In genomic region chr5:52546950-52547349, GRCm38 (mm10) we compare ENCODE assay signal across 9 mouse cellular contexts. TPM values are rescaled to one million over a fixed set of nuclear protein-coding genes. Genes with fewer than 3 reads are reported as not detected.
A peak's percentile ranks its signal among the peaks of the same experiment; 100 is the strongest.
DNase-seq lines count a peak whose midpoint lies in the region; ATAC-seq and TF ChIP-seq lines count a peak whose summit lies in the region.
"Had no signal": no experiment of that assay in that cellular context is flagged by ENCODE, and none has a peak within 500 bp of the region (broad histone marks: within the 10 kb centered on the region; RNA-seq: fewer than 3 reads in every experiment).

No protein-coding gene starts in this region.

- WGBS in lung, embryonic 14.5 days = 45% methylated on average over 3 of the region's 3 CpGs
- WGBS in embryonic facial prominence, embryonic 11.5 days = 54% methylated on average over 3 of the region's 3 CpGs
- WGBS in forebrain, embryonic 15.5 days = 59% methylated on average over 3 of the region's 3 CpGs

- no peaks in the 10 kb centered on the region for H3K27me3 ChIP-seq in lung, embryonic 14.5 days (ENCODE audit: insufficient read depth, low read length)
- H3K27me3 ChIP-seq in embryonic facial prominence, embryonic 11.5 days (ENCODE audit: control insufficient read depth, insufficient read depth, low read length) = no peaks in the 10 kb centered on the region
- no peaks in the 10 kb centered on the region for H3K27me3 ChIP-seq in forebrain, embryonic 15.5 days
- H3K27me3 ChIP-seq: limb, embryonic 15.5 days had no signal

- no peak overlapping the region for H3K4me3 ChIP-seq in lung, embryonic 14.5 days (ENCODE audit: low read depth, low read length)
- H3K4me3 ChIP-seq in embryonic facial prominence, embryonic 11.5 days (ENCODE audit: low read depth, low read length) = no peak overlapping the region
- no peak overlapping the region for H3K4me3 ChIP-seq in forebrain, embryonic 15.5 days
- H3K4me3 ChIP-seq: limb, embryonic 15.5 days had no signal

- H3K4me1 ChIP-seq in lung, embryonic 14.5 days (ENCODE audit: insufficient read depth) = no peaks in the 10 kb centered on the region
- H3K4me1 ChIP-seq in embryonic facial prominence, embryonic 11.5 days (ENCODE audit: control insufficient read depth, insufficient read depth, low read length) = no peaks in the 10 kb centered on the region
- no peaks in the 10 kb centered on the region for H3K4me1 ChIP-seq in forebrain, embryonic 15.5 days
- H3K4me1 ChIP-seq: limb, embryonic 15.5 days had no signal

- DNase-seq in embryo, embryonic 10.5 days (ENCODE audit: low spot score) = peak; percentile 42
- DNase-seq in embryo, embryonic 9.5 days (ENCODE audit: extremely low spot score) = no peak
- peak; percentile 17 for DNase-seq in lung, embryonic 14.5 days
- DNase-seq in lung, postnatal 25 days (ENCODE audit: low spot score) = no peak
- DNase-seq in embryonic facial prominence, embryonic 11.5 days (ENCODE audit: low spot score) = peak; percentile 30
- DNase-seq in testis, postnatal 14 days (ENCODE audit: low spot score) = peak; percentile 24
- DNase-seq in frontal cortex, postnatal 36 days (ENCODE audit: low spot score in 2 of 2) = no peak

- H3K4me2 ChIP-seq in lung, embryonic 14.5 days = no peak overlapping the region
- H3K4me2 ChIP-seq in embryonic facial prominence, embryonic 11.5 days (ENCODE audit: low read depth, low read length) = no peak overlapping the region
- no peak overlapping the region for H3K4me2 ChIP-seq in forebrain, embryonic 15.5 days (replicated peaks)
- H3K4me2 ChIP-seq: limb, embryonic 15.5 days had no signal

- no peaks in the 10 kb centered on the region for H3K9me3 ChIP-seq in lung, embryonic 14.5 days (ENCODE audit: low read depth, low read length)
- H3K9me3 ChIP-seq in embryonic facial prominence, embryonic 11.5 days (replicated peaks; ENCODE audit: control insufficient read depth, low read length) = no peaks in the 10 kb centered on the region
- no peaks in the 10 kb centered on the region for H3K9me3 ChIP-seq in forebrain, embryonic 15.5 days
- H3K9me3 ChIP-seq: limb, embryonic 15.5 days had no signal

- peak; percentile 82 for TF ChIP-seq CTCF in lung, embryonic 14.5 days (IDR thresholded peaks at IDR 0.05; ENCODE audit: low read depth)

- H3K36me3 ChIP-seq in lung, embryonic 14.5 days (ENCODE audit: insufficient read depth) = no peaks in the 10 kb centered on the region
- no peaks in the 10 kb centered on the region for H3K36me3 ChIP-seq in embryonic facial prominence, embryonic 11.5 days (replicated peaks; ENCODE audit: control insufficient read depth, insufficient read depth, low read depth, low read length)
- H3K36me3 ChIP-seq in forebrain, embryonic 15.5 days = no peaks in the 10 kb centered on the region
- H3K36me3 ChIP-seq: limb, embryonic 15.5 days had no signal

- H3K9ac ChIP-seq in lung, embryonic 14.5 days = no peak overlapping the region
- H3K9ac ChIP-seq in embryonic facial prominence, embryonic 11.5 days (replicated peaks; ENCODE audit: low read length) = no peak overlapping the region
- H3K9ac ChIP-seq in forebrain, embryonic 15.5 days (replicated peaks) = no peak overlapping the region
- H3K9ac ChIP-seq: limb, embryonic 15.5 days had no signal

- ATAC-seq in lung, embryonic 14.5 days (ENCODE audit: insufficient read depth) = no peak
- ATAC-seq in embryonic facial prominence, embryonic 11.5 days (replicated peaks; ENCODE audit: insufficient number of reproducible peaks, low FRiP score, low TSS enrichment, low read depth) = no peak
- no peak for ATAC-seq in forebrain, embryonic 15.5 days (replicated peaks)

- H3K27ac ChIP-seq in lung, embryonic 14.5 days (ENCODE audit: low read depth) = no peak overlapping the region
- H3K27ac ChIP-seq in embryonic facial prominence, embryonic 11.5 days (replicated peaks; ENCODE audit: low read depth, low read length) = no peak overlapping the region
- H3K27ac ChIP-seq in forebrain, embryonic 15.5 days (replicated peaks) = no peak overlapping the region
- H3K27ac ChIP-seq: limb, embryonic 15.5 days had no signal

RNA-seq across cellular contexts. Expression of gene Lgi2, which starts 19.3 kb away (rescaled TPM):
- 2.3 and 2.5 TPM in 2 replicates for polyA plus RNA-seq in lung, embryonic 14.5 days (2014; fragmentation: Nextera tagmentation; extraction: Ambion mirVana)
- 1.8 and 1.9 TPM in 2 replicates for polyA plus RNA-seq in embryonic facial prominence, embryonic 11.5 days (2014; fragmentation: Nextera tagmentation; extraction: Ambion mirVana)
- polyA plus RNA-seq in forebrain, embryonic 15.5 days (2015; fragmentation: Nextera tagmentation; extraction: Ambion mirVana) = 1.9 TPM in 2 replicates

Comparison
In these comparisons a context has a peak if more than half of its experiments do, and no peak if none do; other contexts are left out.
1. DNase-seq: peak in embryo, embryonic 10.5 days (single experiment), lung, embryonic 14.5 days (single experiment), embryonic facial prominence, embryonic 11.5 days (single experiment) and testis, postnatal 14 days (single experiment); none in embryo, embryonic 9.5 days (single experiment), lung, postnatal 25 days (single experiment) and frontal cortex, postnatal 36 days (0 of 2).